Mouse (Mus musculus) cortical plate, adult 2 months (tissue): ENCODE measurements at regions not wholly inside any gene's neighbourhood (a gene's known extent, or its start where the extent isn't known, plus 50 kb on each side); places are given as distances from the start of the nearest gene placed in this dataset.

Experiments used
- CTCF ChIP-seq: fragments of 200-500 bp; IDR thresholded peaks from 2 replicates; pipeline ENCODE4 v1.5.1; 2011; ENCODE audit warnings: mild to moderate bottlenecking, control low read depth, low read length; ENCODE audit not compliant: insufficient read depth; ENCODE audit errors: extremely low read depth
- POLR2A ChIP-seq: fragments of 200-500 bp; IDR thresholded peaks from 2 replicates; pipeline ENCODE4 v1.6.1; 2011; ENCODE audit warnings: mild to moderate bottlenecking, low read length, control low read depth; ENCODE audit not compliant: insufficient read depth; ENCODE audit errors: extremely low read depth

DNA sequence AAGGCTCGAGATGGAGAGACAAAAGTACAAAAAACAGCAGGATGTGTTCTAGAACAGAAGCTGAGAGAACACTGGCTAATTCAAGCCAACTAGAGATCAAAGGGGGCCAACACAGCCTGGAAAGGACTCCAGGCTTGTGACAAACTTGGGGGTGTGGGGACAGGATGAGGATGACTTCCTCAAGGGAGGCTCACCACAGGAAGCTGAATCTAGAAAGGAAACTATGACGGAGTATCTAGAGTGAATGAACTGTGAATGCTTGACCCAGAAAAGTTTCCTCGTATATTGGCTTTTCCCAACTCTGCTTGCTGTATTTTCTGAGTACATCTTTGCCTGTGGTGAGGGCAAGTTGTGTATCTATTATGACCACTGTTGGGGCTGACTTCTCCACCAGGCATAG is 93.3 kb upstream of the Cited2 start:
- no peak for TF ChIP-seq POLR2A
- no peak for TF ChIP-seq CTCF
